Mouse (Mus musculus) hindbrain, embryonic 12.5 days (tissue): ENCODE measurements at regions not wholly inside any gene's neighbourhood (a gene's known extent, or its start where the extent isn't known, plus 50 kb on each side); places are given as distances from the start of the nearest gene placed in this dataset.
A peak's percentile ranks its signal among the peaks of the same experiment; 100 is the strongest.

Experiments
- ATAC-seq: fragments of 200-750 bp; cut with Nextera tagmentation; 2 replicates; pipeline ENCODE4 v1.8.0; 2017; ENCODE audit warnings: moderate TSS enrichment; ENCODE audit not compliant: low FRiP score
- H3K27ac ChIP-seq: fragments of 300-500 bp; sonication (generic); 2 replicates; pipeline ENCODE4 v1.5.1; 2016; ENCODE audit warnings: mild to moderate bottlenecking
- H3K27me3 ChIP-seq: fragments of 300-500 bp; sonication (generic); 2 replicates; pipeline ENCODE4 v1.6.1; 2016; ENCODE audit warnings: mild to moderate bottlenecking
- H3K36me3 ChIP-seq: fragments of 300-500 bp; sonication (generic); 2 replicates; pipeline ENCODE4 v1.6.1; 2016; ENCODE audit warnings: mild to moderate bottlenecking
- H3K4me1 ChIP-seq: fragments of 300-500 bp; sonication (generic); 2 replicates; pipeline ENCODE4 v1.6.1; 2016
- H3K4me2 ChIP-seq: fragments of 300-500 bp; sonication (generic); replicated peaks from 2 replicates; pipeline ENCODE4 v1.6.1; 2016; ENCODE audit warnings: mild to moderate bottlenecking
- H3K4me3 ChIP-seq: fragments of 300-500 bp; sonication (generic); 2 replicates; pipeline ENCODE4 v1.5.1; 2016; ENCODE audit warnings: mild to moderate bottlenecking
- H3K9ac ChIP-seq: fragments of 300-500 bp; sonication (generic); 2 replicates; pipeline ENCODE4 v1.6.1; 2016; ENCODE audit warnings: mild to moderate bottlenecking, moderate library complexity
- H3K9me3 ChIP-seq: fragments of 300-500 bp; sonication (generic); replicated peaks from 2 replicates; pipeline ENCODE4 v1.6.1; 2016; ENCODE audit warnings: mild to moderate bottlenecking
- WGBS: fragments of 180-500 bp; shearing (Covaris S2); methylation state at CpG from one replicate; pipeline ENCODE4 v1.1.7; 2016; 5-methylcytosine and 5-hydroxymethylcytosine counted together

GRCm38 (mm10) chr6:15865271-15865670, 144.8 kb downstream of the Mdfic start:
- Histone ChIP-seq H3K36me3 (no peaks in the 10 kb centered on the region), H3K4me2 (no peak overlapping the region), H3K4me1 (no peaks in the 10 kb centered on the region), H3K4me3 (no peak overlapping the region), H3K9me3 (no peaks in the 10 kb centered on the region), H3K27me3 (no peaks in the 10 kb centered on the region), H3K27ac (no peak overlapping the region), H3K9ac (no peak overlapping the region)
- WGBS, result 84% methylated on average over 3 of the region's 3 CpGs
- no peak for ATAC-seq

- Histone ChIP-seq H3K27me3 (no peaks in the 10 kb centered on the region), H3K4me3 (no peak overlapping the region), H3K4me2 (no peak overlapping the region), H3K4me1 (no peaks in the 10 kb centered on the region), H3K27ac (no peak overlapping the region), H3K9me3 (no peaks in the 10 kb centered on the region), H3K9ac (no peak overlapping the region), H3K36me3 (no peaks in the 10 kb centered on the region)
- 91% methylated on average over 5 of the region's 5 CpGs for WGBS
- no peak for ATAC-seq
Observed at GRCm38 (mm10) chr6:15882288-15882903, 161.9 kb downstream of the Mdfic start.

GRCm38 (mm10) chr6:15893066-15893465, 172.6 kb downstream of the Mdfic start:
- H3K9ac ChIP-seq, result no peak overlapping the region
- WGBS, result 93% methylated on average over 5 of the region's 5 CpGs

GRCm38 (mm10) chr6:15900495-15900894, 180.0 kb downstream of the Mdfic start:
- Histone ChIP-seq H3K4me3 (no peak overlapping the region), H3K27me3 (no peaks in the 10 kb centered on the region), H3K27ac (no peak overlapping the region), H3K9ac (no peak overlapping the region), H3K4me2 (no peak overlapping the region), H3K36me3 (no peaks in the 10 kb centered on the region), H3K4me1 (no peaks in the 10 kb centered on the region), H3K9me3 (no peaks in the 10 kb centered on the region)
- ATAC-seq, result no peak

More at GRCm38 (mm10) chr6:15893066-15893465, 172.6 kb downstream of the Mdfic start:
- Histone ChIP-seq H3K9me3 (no peaks in the 10 kb centered on the region), H3K4me1 (no peaks in the 10 kb centered on the region), H3K27ac (no peak overlapping the region), H3K4me2 (no peak overlapping the region), H3K27me3 (no peaks in the 10 kb centered on the region), H3K4me3 (no peak overlapping the region), H3K36me3 (no peaks in the 10 kb centered on the region)
- ATAC-seq, result no peak

- peak; percentile 87 for ATAC-seq
- 52% methylated on average over 2 of the region's 2 CpGs for WGBS
Observed at GRCm38 (mm10) chr6:15902665-15903274, 182.3 kb downstream of the Mdfic start.

GRCm38 (mm10) chr6:15910420-15911167, 190.1 kb downstream of the Mdfic start:
- Histone ChIP-seq H3K9me3 (no peaks in the 10 kb centered on the region), H3K4me1 (no peaks in the 10 kb centered on the region), H3K27ac (no peak overlapping the region), H3K36me3 (no peaks in the 10 kb centered on the region), H3K27me3 (no peaks in the 10 kb centered on the region), H3K9ac (no peak overlapping the region), H3K4me2 (no peak overlapping the region), H3K4me3 (no peak overlapping the region)
- 70% methylated on average over 1 of the region's 1 CpGs for WGBS
- ATAC-seq, result peak; percentile 54; the same call in 1 of the 2 replicates

More at GRCm38 (mm10) chr6:15902665-15903274, 182.3 kb downstream of the Mdfic start:
- H3K27me3 ChIP-seq, result no peaks in the 10 kb centered on the region
- no peak overlapping the region for H3K4me2 ChIP-seq
- no peaks in the 10 kb centered on the region for H3K4me1 ChIP-seq
- no peak overlapping the region for H3K9ac ChIP-seq
- H3K27ac ChIP-seq, result no peak overlapping the region
- no peaks in the 10 kb centered on the region for H3K36me3 ChIP-seq
- H3K9me3 ChIP-seq, result no peaks in the 10 kb centered on the region
- no peak overlapping the region for H3K4me3 ChIP-seq

- Histone ChIP-seq H3K27me3 (no peaks in the 10 kb centered on the region), H3K4me1 (no peaks in the 10 kb centered on the region), H3K9me3 (no peaks in the 10 kb centered on the region), H3K4me3 (no peak overlapping the region), H3K27ac (no peak overlapping the region), H3K9ac (no peak overlapping the region), H3K4me2 (no peak overlapping the region), H3K36me3 (no peaks in the 10 kb centered on the region)
- WGBS, result 90% methylated on average over 2 of the region's 2 CpGs
- ATAC-seq, result no peak
Observed at GRCm38 (mm10) chr6:15929650-15930049, 209.2 kb downstream of the Mdfic start.

- no peak overlapping the region for H3K27ac ChIP-seq
- H3K9ac ChIP-seq, result no peak overlapping the region
- H3K27me3 ChIP-seq, result no peaks in the 10 kb centered on the region
- H3K9me3 ChIP-seq, result no peaks in the 10 kb centered on the region
- H3K4me1 ChIP-seq, result no peaks in the 10 kb centered on the region
- H3K4me2 ChIP-seq, result no peak overlapping the region
- WGBS, result 88% methylated on average over 2 of the region's 2 CpGs
- H3K4me3 ChIP-seq, result no peak overlapping the region
- H3K36me3 ChIP-seq, result no peaks in the 10 kb centered on the region
- no peak for ATAC-seq
Observed at GRCm38 (mm10) chr6:15950251-15950650, 229.8 kb downstream of the Mdfic start.

GRCm38 (mm10) chr6:15987334-15987733, 266.9 kb downstream of the Mdfic start:
- no peaks in the 10 kb centered on the region for H3K4me1 ChIP-seq
- WGBS, result 65% methylated on average over 5 of the region's 5 CpGs
- no peak overlapping the region for H3K27ac ChIP-seq
- H3K9ac ChIP-seq, result no peak overlapping the region
- no peak for ATAC-seq
- no peaks in the 10 kb centered on the region for H3K36me3 ChIP-seq
- H3K4me3 ChIP-seq, result no peak overlapping the region
- no peaks in the 10 kb centered on the region for H3K27me3 ChIP-seq
- H3K9me3 ChIP-seq, result no peaks in the 10 kb centered on the region
- no peak overlapping the region for H3K4me2 ChIP-seq
